Mouse (Mus musculus) kidney, postnatal 0 days (tissue): ENCODE data around the gene Bmp2. TPM values are rescaled to one million over a fixed set of nuclear protein-coding genes. Genes with fewer than 3 reads are reported as not detected.

ENCODE experiments used
- ATAC-seq: fragments of 200-750 bp; cut with Nextera tagmentation; replicated peaks from 2 replicates; pipeline ENCODE4 v1.8.0; 2017; ENCODE audit warnings: low read depth, moderate number of reproducible peaks, moderate TSS enrichment, moderate library complexity; ENCODE audit not compliant: low FRiP score
- DNase-seq: peaks from one replicate; pipeline ENCODE4 v3.0.0-alpha.2; 2016; ENCODE audit warnings: low spot score
- H3K27ac ChIP-seq: fragments of 300-500 bp; sonication (generic); 2 replicates; pipeline ENCODE4 v1.5.1; 2014; ENCODE audit warnings: mild to moderate bottlenecking
- H3K27me3 ChIP-seq: fragments of 300-500 bp; sonication (generic); 2 replicates; pipeline ENCODE4 v1.6.1; 2014; ENCODE audit warnings: low read length, mixed read lengths; ENCODE audit not compliant: insufficient read depth
- H3K36me3 ChIP-seq: fragments of 300-500 bp; sonication (generic); 2 replicates; pipeline ENCODE4 v1.6.1; 2014; ENCODE audit warnings: low read length, mixed read lengths; ENCODE audit not compliant: insufficient read depth
- H3K4me1 ChIP-seq: fragments of 300-500 bp; sonication (generic); replicated peaks from 2 replicates; pipeline ENCODE4 v1.6.1; 2014; ENCODE audit warnings: antibody characterized with exemption, low read length, mixed read lengths; ENCODE audit not compliant: insufficient read depth
- H3K4me2 ChIP-seq: fragments of 300-500 bp; sonication (generic); 2 replicates; pipeline ENCODE4 v1.6.1; 2014; ENCODE audit warnings: mild to moderate bottlenecking, low read length, moderate library complexity, mixed read lengths
- H3K4me3 ChIP-seq: fragments of 300-500 bp; sonication (generic); replicated peaks from 2 replicates; pipeline ENCODE4 v1.5.1; 2014; ENCODE audit warnings: low read depth, low read length
- H3K9ac ChIP-seq: fragments of 300-500 bp; sonication (generic); 2 replicates; pipeline ENCODE4 v1.6.1; 2014; ENCODE audit warnings: low read depth, low read length
- H3K9me3 ChIP-seq: fragments of 300-500 bp; sonication (generic); replicated peaks from 2 replicates; pipeline ENCODE4 v1.6.1; 2016; ENCODE audit warnings: low read length, inconsistent platforms, mixed read lengths
- CTCF ChIP-seq: IDR thresholded peaks from 2 replicates; pipeline ENCODE4 v1.5.1; 2016; ENCODE audit warnings: antibody characterized with exemption, low read depth, mild to moderate bottlenecking, moderate library complexity
- WGBS: fragments of 180-500 bp; shearing (Covaris S2); extraction: QIAGEN DNeasy Blood & Tissue Kit; methylation state at CpG from one replicate; pipeline ENCODE4 v1.1.7; 2014; 5-methylcytosine and 5-hydroxymethylcytosine counted together
- polyA plus RNA-seq: library from polyadenylated mRNA; unstranded; fragments of >200 nt; fragmentation: Nextera tagmentation; extraction: Ambion mirVana; gene quantifications from 2 replicates; pipeline ENCODE4 v1.2.1, GENCODE M21; 2015

Gene Bmp2
- 9.9 and 11.3 TPM in 2 replicates for polyA plus RNA-seq

DNA sequence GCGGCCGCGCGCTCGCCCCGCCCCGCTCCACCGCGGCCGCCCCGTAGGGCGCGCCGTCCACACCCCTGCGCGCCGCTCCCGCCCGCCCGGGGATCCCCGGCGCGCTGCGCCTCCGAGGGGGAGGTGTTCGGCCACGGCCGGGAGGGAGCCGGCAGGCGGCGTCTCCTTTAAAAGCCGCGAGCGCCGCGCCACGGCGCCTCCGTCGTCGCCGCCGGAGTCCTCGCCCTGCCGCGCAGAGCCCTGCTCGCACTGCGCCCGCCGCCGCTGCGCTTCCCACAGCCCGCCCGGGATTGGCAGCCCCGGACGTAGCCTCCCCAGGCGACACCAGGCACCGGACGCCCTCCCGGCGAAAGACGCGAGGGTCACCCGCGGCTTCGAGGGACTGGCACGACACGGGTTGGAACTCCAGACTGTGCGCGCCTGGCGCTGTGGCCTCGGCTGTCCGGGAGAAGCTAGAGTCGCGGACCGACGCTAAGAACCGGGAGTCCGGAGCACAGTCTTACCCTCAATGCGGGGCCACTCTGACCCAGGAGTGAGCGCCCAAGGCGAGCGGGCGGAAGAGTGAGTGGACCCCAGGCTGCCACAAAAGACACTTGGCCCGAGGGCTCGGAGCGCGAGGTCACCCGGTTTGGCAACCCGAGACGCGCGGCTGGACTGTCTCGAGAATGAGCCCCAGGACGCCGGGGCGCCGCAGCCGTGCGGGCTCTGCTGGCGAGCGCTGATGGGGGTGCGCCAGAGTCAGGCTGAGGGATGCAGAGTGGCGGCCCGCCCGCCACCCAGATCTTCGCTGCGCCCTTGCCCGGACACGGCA is at the start of gene Bmp2:
Gene Bmp2 (plus strand): TSS at position 129 of the 811 bp plus-strand sequence.
- peaks cover 7% of the 10 kb centered on the region; the same call in 1 of the 2 replicates for H3K4me1 ChIP-seq
- H3K4me3 ChIP-seq = peak within 1 kb of the TSS; percentile 56
- TF ChIP-seq CTCF = 0 out of 2 replicates have a peak, but pooled peaks have one; percentile 8
- H3K27me3 ChIP-seq = peaks cover 12% of the 10 kb centered on the region; the same call in 1 of the 2 replicates
- no peaks in the 10 kb centered on the region for H3K9me3 ChIP-seq
- H3K4me2 ChIP-seq = peak within 1 kb of the TSS; percentile 92
- no peaks in the 10 kb centered on the region for H3K36me3 ChIP-seq
- WGBS = under 1% methylated on average over 82 of the region's 110 CpGs
- no peak within 1 kb of the TSS for H3K27ac ChIP-seq
- DNase-seq = peak; percentile 58
- H3K9ac ChIP-seq = peak within 1 kb of the TSS; percentile 55
- peak; percentile 49 for ATAC-seq

DNA sequence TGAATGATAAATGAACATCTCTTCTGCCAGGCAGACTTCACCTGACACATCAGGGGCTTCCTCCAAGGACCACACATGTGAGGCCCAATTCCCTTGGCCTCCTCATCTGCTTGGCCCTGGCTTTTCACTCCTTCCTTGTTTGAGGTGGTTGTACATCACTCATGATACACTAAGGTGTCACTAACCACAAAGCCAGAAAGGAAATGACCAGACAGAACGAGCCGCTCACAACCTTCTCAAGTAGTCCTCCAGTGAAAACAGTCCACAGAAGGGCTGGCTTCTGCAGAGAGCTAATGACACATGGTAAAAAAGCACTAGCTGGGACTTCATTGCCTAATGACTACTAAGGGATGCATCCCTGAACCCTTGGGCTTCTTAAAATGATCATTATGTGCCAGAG is 46.3 kb upstream of the Bmp2 start:
- no peak for DNase-seq
- 62% methylated on average over 2 of the region's 2 CpGs for WGBS
- no peak overlapping the region for H3K4me3 ChIP-seq

DNA sequence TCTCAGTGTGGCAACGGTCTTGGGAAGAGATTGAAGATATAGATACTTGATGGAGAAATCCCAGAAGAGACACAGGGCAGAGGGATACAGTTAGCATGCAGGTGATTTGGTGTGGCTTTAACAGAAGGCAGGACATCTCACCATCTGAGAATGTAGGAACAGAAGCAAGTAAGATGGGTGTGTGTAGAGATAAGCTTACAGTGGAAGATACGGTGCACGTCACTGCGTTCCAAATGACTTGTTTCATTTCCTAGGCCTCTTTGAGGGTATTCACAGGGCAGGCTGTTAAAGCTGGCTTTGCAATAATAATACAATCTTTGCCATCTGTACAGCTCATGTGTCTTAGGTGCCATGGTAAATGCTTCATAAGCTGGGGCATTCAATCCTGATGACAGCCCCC is 44.9 kb upstream of the Bmp2 start:
- no peak overlapping the region for H3K27ac ChIP-seq
- H3K4me1 ChIP-seq = no peaks in the 10 kb centered on the region
- H3K36me3 ChIP-seq = no peaks in the 10 kb centered on the region
- WGBS = 72% methylated on average over 4 of the region's 4 CpGs
- H3K4me2 ChIP-seq = no peak overlapping the region
- H3K9ac ChIP-seq = no peak overlapping the region
- no peaks in the 10 kb centered on the region for H3K27me3 ChIP-seq
- DNase-seq (no peak), ATAC-seq (no peak)
- no peak overlapping the region for H3K4me3 ChIP-seq
- H3K9me3 ChIP-seq = no peaks in the 10 kb centered on the region
- TF ChIP-seq CTCF = no peak

More for the DNA sequence above, 46.3 kb upstream of the Bmp2 start:
- no peaks in the 10 kb centered on the region for H3K9me3 ChIP-seq
- no peak overlapping the region for H3K9ac ChIP-seq
- no peaks in the 10 kb centered on the region for H3K36me3 ChIP-seq
- no peaks in the 10 kb centered on the region for H3K27me3 ChIP-seq
- TF ChIP-seq CTCF = no peak
- no peak overlapping the region for H3K4me2 ChIP-seq
- no peak for ATAC-seq
- H3K4me1 ChIP-seq = no peaks in the 10 kb centered on the region
- H3K27ac ChIP-seq = no peak overlapping the region

DNA sequence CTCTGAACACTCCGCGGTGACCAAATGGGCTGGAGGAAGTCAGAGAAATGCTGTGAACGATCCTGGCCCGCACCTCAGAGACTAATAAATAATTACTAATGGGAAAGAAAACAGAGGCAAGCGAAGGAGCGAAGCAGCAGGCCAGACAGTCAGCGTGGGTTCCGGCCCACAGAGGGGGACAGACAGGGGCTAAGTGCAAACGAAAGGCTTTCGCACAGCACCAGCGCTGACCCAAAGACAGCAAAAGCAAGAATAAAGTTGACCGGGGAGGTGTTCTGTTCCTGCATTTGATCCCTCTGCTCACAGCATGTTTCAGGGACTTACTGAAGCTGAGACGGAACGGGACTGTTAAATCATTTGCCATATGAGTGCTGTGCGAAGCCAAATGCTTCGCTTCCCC is 42.8 kb upstream of the Bmp2 start:
- no peak for TF ChIP-seq CTCF
- no peak overlapping the region for H3K9ac ChIP-seq
- DNase-seq (peak; percentile 51), ATAC-seq (no peak)
- H3K9me3 ChIP-seq = no peaks in the 10 kb centered on the region
- no peaks in the 10 kb centered on the region for H3K4me1 ChIP-seq
- 17% methylated on average over 16 of the region's 16 CpGs for WGBS
- no peaks in the 10 kb centered on the region for H3K27me3 ChIP-seq
- H3K27ac ChIP-seq = no peak overlapping the region
- peak overlapping the region; percentile 49 for H3K4me2 ChIP-seq
- H3K4me3 ChIP-seq = 0 out of 2 replicates have a peak overlapping the region, but pooled peaks have one; percentile 8
- H3K36me3 ChIP-seq = no peaks in the 10 kb centered on the region

DNA sequence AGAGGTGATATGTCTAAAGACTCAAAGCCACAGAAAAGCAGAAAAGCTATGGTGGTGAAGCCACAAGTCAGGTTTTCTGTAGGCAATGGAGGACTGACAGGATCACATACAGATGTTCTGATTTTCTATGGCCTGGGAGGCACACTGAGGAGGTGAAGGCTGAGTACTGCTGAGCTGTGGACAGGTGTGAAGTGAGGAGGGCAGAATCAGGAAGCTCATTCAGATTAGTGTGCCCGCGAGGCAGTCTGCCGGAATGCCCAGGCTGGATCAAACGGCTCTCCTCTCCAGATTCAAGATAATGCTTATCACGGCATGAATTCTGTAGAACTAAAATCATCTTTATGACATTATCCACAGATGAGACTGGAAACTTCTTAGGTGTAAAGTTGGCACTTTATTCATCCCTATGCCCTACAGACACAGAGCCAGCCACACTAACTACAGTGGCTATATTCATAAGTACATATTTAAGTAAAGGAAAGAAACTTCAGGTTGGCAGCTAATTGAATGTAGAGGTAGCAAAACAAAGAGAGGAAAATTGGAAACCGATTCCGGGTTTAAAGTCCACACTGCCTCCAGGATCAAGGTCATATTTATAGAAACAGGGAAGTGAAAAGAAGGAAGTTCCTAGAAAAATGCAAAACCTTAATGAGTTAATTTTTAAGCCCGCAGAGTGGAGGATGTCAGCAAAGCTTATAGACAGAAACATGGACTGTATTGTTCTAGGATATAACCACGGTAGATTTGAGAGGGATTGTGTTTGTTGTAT is 40.8 kb upstream of the Bmp2 start:
- ATAC-seq = no peak
- Histone ChIP-seq H3K9me3 (no peaks in the 10 kb centered on the region), H3K27ac (no peak overlapping the region), H3K4me1 (no peaks in the 10 kb centered on the region), H3K4me3 (no peak overlapping the region), H3K36me3 (no peaks in the 10 kb centered on the region), H3K9ac (no peak overlapping the region), H3K4me2 (no peak overlapping the region), H3K27me3 (no peaks in the 10 kb centered on the region)
- no peak for TF ChIP-seq CTCF
- no peak for DNase-seq
- 60% methylated on average over 9 of the region's 9 CpGs for WGBS

DNA sequence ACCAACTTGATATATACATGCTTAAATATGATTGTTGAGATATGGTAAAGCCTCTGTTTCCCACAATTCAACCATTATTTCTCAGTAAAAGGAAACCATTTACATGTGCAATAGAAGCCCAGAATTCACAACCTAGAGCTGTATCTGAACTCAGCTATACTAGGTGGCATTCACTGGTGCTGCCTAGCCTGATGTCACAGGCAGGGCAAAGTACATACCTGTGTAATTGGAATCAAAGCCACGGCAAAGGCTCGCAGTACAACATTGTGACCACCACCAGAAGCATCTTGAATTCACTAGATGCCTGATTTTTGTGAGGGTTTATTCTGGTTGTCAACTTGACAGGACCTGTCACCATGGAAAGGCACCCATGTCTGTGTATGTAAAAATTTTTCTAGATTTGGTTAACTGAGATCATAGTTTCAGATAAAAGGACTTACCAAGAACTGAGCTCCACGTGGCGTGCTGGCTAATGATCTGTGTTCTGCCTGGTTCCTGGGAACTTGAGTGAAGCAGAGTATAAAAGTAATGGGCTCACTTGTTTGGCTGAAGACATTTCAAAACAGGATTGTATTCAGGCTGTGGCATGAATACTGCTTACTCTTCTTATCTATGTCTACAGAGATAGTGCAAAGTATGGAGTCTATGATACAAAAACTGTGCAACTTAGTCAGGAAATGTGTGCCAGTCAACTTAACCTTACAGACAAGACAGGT is 35.5 kb upstream of the Bmp2 start:
- no peak for DNase-seq
- ATAC-seq = no peak
- H3K9ac ChIP-seq = no peak overlapping the region
- H3K4me2 ChIP-seq = no peak overlapping the region
- no peak overlapping the region for H3K4me3 ChIP-seq
- no peaks in the 10 kb centered on the region for H3K36me3 ChIP-seq
- H3K4me1 ChIP-seq = no peaks in the 10 kb centered on the region
- no peak for TF ChIP-seq CTCF
- H3K27ac ChIP-seq = no peak overlapping the region
- H3K27me3 ChIP-seq = no peaks in the 10 kb centered on the region
- no peaks in the 10 kb centered on the region for H3K9me3 ChIP-seq
- WGBS = 86% methylated on average over 4 of the region's 4 CpGs
